ENCODE assay signal across 16 mouse cellular contexts in the genomic region with DNA sequence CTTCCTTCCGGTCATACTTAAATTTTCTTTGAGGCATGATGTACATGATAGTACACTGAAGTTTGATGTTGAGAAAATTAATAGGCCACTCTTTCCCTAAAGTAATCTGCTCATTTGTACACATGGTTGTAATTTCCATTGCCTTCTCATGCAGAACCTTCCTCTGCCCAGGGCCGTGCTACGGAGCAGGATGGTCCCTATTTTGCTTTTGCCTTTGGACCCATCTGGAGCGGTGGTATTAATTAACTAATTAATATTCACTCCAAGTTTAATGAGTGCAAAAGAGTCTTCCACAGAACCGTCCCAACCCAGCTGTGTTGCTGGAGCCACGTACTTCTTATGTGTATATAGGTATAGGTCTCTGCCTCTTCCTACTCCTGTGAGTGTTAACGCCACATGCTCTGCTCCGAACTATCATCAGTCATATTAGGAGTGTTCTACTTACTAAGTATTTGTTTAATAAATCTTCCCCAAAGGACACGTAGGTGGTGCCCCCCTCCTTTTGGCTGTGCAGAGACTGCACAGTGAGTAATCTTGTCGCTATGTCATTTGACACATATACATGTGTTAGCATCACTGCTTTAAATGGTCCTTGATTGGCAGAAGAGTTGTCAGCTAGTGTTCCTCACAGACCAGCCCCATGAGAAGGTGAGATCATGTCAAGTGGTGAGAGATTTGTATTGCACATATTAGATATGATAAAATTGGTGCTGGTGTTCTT. TPM values are rescaled to one million over a fixed set of nuclear protein-coding genes. Genes with fewer than 3 reads are reported as not detected.
DNase-seq lines count a peak whose midpoint lies in the region; ATAC-seq and TF ChIP-seq lines count a peak whose summit lies in the region.
"Had no signal": no experiment of that assay in that cellular context is flagged by ENCODE, and none has a peak within 500 bp of the region (broad histone marks: within the 10 kb centered on the region; RNA-seq: fewer than 3 reads in every experiment).

No protein-coding gene starts in this region.

- H3K27ac ChIP-seq in embryonic facial prominence, embryonic 12.5 days = no peak overlapping the region
- no peak overlapping the region for H3K27ac ChIP-seq in embryonic facial prominence, embryonic 10.5 days (replicated peaks)
- H3K27ac ChIP-seq in hindbrain, embryonic 12.5 days = no peak overlapping the region
- H3K27ac ChIP-seq in hindbrain, embryonic 11.5 days (ENCODE audit: low read depth, low read length) = no peak overlapping the region
- H3K27ac ChIP-seq in midbrain, embryonic 13.5 days = no peak overlapping the region
- no peak overlapping the region for H3K27ac ChIP-seq in midbrain, postnatal 0 days (ENCODE audit: low read depth, low read length)
- H3K27ac ChIP-seq in neural tube, embryonic 13.5 days (replicated peaks) = no peak overlapping the region
- H3K27ac ChIP-seq: limb, embryonic 15.5 days had no signal

- H3K27me3 ChIP-seq in embryonic facial prominence, embryonic 12.5 days = no peaks in the 10 kb centered on the region
- no peaks in the 10 kb centered on the region for H3K27me3 ChIP-seq in embryonic facial prominence, embryonic 10.5 days (replicated peaks; ENCODE audit: low read depth, poor library complexity, severe bottlenecking)
- no peaks in the 10 kb centered on the region for H3K27me3 ChIP-seq in hindbrain, embryonic 12.5 days
- no peaks in the 10 kb centered on the region for H3K27me3 ChIP-seq in hindbrain, embryonic 11.5 days (ENCODE audit: control insufficient read depth, insufficient read depth, low read length)
- H3K27me3 ChIP-seq in midbrain, embryonic 13.5 days = no peaks in the 10 kb centered on the region
- H3K27me3 ChIP-seq in midbrain, postnatal 0 days (ENCODE audit: insufficient read depth, low read length) = no peaks in the 10 kb centered on the region
- H3K27me3 ChIP-seq in neural tube, embryonic 13.5 days = no peaks in the 10 kb centered on the region
- H3K27me3 ChIP-seq: limb, embryonic 15.5 days had no signal

- no peak overlapping the region for H3K4me3 ChIP-seq in embryonic facial prominence, embryonic 12.5 days
- no peak overlapping the region for H3K4me3 ChIP-seq in embryonic facial prominence, embryonic 10.5 days
- no peak overlapping the region for H3K4me3 ChIP-seq in hindbrain, embryonic 12.5 days
- no peak overlapping the region for H3K4me3 ChIP-seq in hindbrain, embryonic 11.5 days (ENCODE audit: low read depth, low read length)
- no peak overlapping the region for H3K4me3 ChIP-seq in midbrain, embryonic 13.5 days (replicated peaks)
- no peak overlapping the region for H3K4me3 ChIP-seq in midbrain, postnatal 0 days (ENCODE audit: low read depth, low read length)
- no peak overlapping the region for H3K4me3 ChIP-seq in neural tube, embryonic 13.5 days
- H3K4me3 ChIP-seq: limb, embryonic 15.5 days had no signal

- ATAC-seq in embryonic facial prominence, embryonic 12.5 days (ENCODE audit: insufficient number of reproducible peaks, insufficient read depth, low FRiP score, low TSS enrichment) = peak; percentile 58
- ATAC-seq in hindbrain, embryonic 12.5 days (ENCODE audit: low FRiP score) = peak; percentile 79
- no peak for ATAC-seq in hindbrain, embryonic 11.5 days (ENCODE audit: low FRiP score)
- ATAC-seq in midbrain, embryonic 13.5 days = peak; percentile 58
- ATAC-seq in midbrain, postnatal 0 days (ENCODE audit: low FRiP score) = no peak
- ATAC-seq in neural tube, embryonic 13.5 days (ENCODE audit: low read depth) = peak; percentile 66
- no peak for ATAC-seq in activated CD4-positive, CD25-positive, alpha-beta regulatory T cell, adult 4 months

- H3K4me2 ChIP-seq in embryonic facial prominence, embryonic 12.5 days (replicated peaks) = no peak overlapping the region
- no peak overlapping the region for H3K4me2 ChIP-seq in hindbrain, embryonic 12.5 days (replicated peaks)
- H3K4me2 ChIP-seq in hindbrain, embryonic 11.5 days (replicated peaks; ENCODE audit: low read depth, low read length) = no peak overlapping the region
- H3K4me2 ChIP-seq in midbrain, embryonic 13.5 days (replicated peaks) = no peak overlapping the region
- H3K4me2 ChIP-seq in midbrain, postnatal 0 days (ENCODE audit: low read depth, low read length, poor library complexity, severe bottlenecking) = no peak overlapping the region
- no peak overlapping the region for H3K4me2 ChIP-seq in neural tube, embryonic 13.5 days
- H3K4me2 ChIP-seq: limb, embryonic 15.5 days had no signal

- H3K9me3 ChIP-seq in embryonic facial prominence, embryonic 12.5 days = no peaks in the 10 kb centered on the region
- no peaks in the 10 kb centered on the region for H3K9me3 ChIP-seq in embryonic facial prominence, embryonic 10.5 days
- H3K9me3 ChIP-seq in hindbrain, embryonic 12.5 days (replicated peaks) = no peaks in the 10 kb centered on the region
- H3K9me3 ChIP-seq in hindbrain, embryonic 11.5 days (ENCODE audit: control insufficient read depth, low read length) = no peaks in the 10 kb centered on the region
- H3K9me3 ChIP-seq in midbrain, embryonic 13.5 days = no peaks in the 10 kb centered on the region
- no peaks in the 10 kb centered on the region for H3K9me3 ChIP-seq in midbrain, postnatal 0 days (ENCODE audit: low read length)
- H3K9me3 ChIP-seq in neural tube, embryonic 13.5 days = no peaks in the 10 kb centered on the region
- H3K9me3 ChIP-seq: limb, embryonic 15.5 days had no signal

- H3K36me3 ChIP-seq in embryonic facial prominence, embryonic 12.5 days = no peaks in the 10 kb centered on the region
- no peaks in the 10 kb centered on the region for H3K36me3 ChIP-seq in embryonic facial prominence, embryonic 10.5 days (replicated peaks)
- H3K36me3 ChIP-seq in hindbrain, embryonic 12.5 days = no peaks in the 10 kb centered on the region
- H3K36me3 ChIP-seq in hindbrain, embryonic 11.5 days (ENCODE audit: control insufficient read depth, insufficient read depth, low read length) = no peaks in the 10 kb centered on the region
- no peaks in the 10 kb centered on the region for H3K36me3 ChIP-seq in midbrain, embryonic 13.5 days
- no peaks in the 10 kb centered on the region for H3K36me3 ChIP-seq in midbrain, postnatal 0 days (ENCODE audit: insufficient read depth, low read length)
- no peaks in the 10 kb centered on the region for H3K36me3 ChIP-seq in neural tube, embryonic 13.5 days
- H3K36me3 ChIP-seq: limb, embryonic 15.5 days had no signal

- 71% methylated on average over 10 of the region's 10 CpGs for WGBS in embryonic facial prominence, embryonic 12.5 days
- 76% methylated on average over 10 of the region's 10 CpGs for WGBS in embryonic facial prominence, embryonic 10.5 days
- WGBS in hindbrain, embryonic 12.5 days = 73% methylated on average over 10 of the region's 10 CpGs
- WGBS in hindbrain, embryonic 11.5 days = 84% methylated on average over 10 of the region's 10 CpGs
- 84% methylated on average over 10 of the region's 10 CpGs for WGBS in midbrain, embryonic 13.5 days
- 85% methylated on average over 10 of the region's 10 CpGs for WGBS in midbrain, postnatal 0 days
- WGBS in neural tube, embryonic 13.5 days = 48% methylated on average over 10 of the region's 10 CpGs

- TF ChIP-seq CTCF in midbrain, postnatal 0 days (IDR thresholded peaks at IDR 0.05) = no peak

- H3K4me1 ChIP-seq in embryonic facial prominence, embryonic 12.5 days = no peaks in the 10 kb centered on the region
- peaks cover 10% of the 10 kb centered on the region for H3K4me1 ChIP-seq in embryonic facial prominence, embryonic 10.5 days
- H3K4me1 ChIP-seq in hindbrain, embryonic 12.5 days = no peaks in the 10 kb centered on the region
- no peaks in the 10 kb centered on the region for H3K4me1 ChIP-seq in hindbrain, embryonic 11.5 days (replicated peaks; ENCODE audit: control insufficient read depth, insufficient read depth, low read length)
- H3K4me1 ChIP-seq in midbrain, embryonic 13.5 days (replicated peaks) = peaks cover 7% of the 10 kb centered on the region; the same call in 1 of the 2 replicates
- H3K4me1 ChIP-seq in midbrain, postnatal 0 days (ENCODE audit: insufficient read depth, low read length) = 0 out of 2 replicates have a peak, but pooled peaks cover 5% of the 10 kb centered on the region
- H3K4me1 ChIP-seq in neural tube, embryonic 13.5 days (replicated peaks) = peaks cover 28% of the 10 kb centered on the region

- no peak overlapping the region for H3K9ac ChIP-seq in embryonic facial prominence, embryonic 12.5 days
- no peak overlapping the region for H3K9ac ChIP-seq in hindbrain, embryonic 12.5 days
- H3K9ac ChIP-seq in hindbrain, embryonic 11.5 days (ENCODE audit: low read depth, low read length) = no peak overlapping the region
- no peak overlapping the region for H3K9ac ChIP-seq in midbrain, embryonic 13.5 days (replicated peaks)
- H3K9ac ChIP-seq in midbrain, postnatal 0 days (replicated peaks; ENCODE audit: low read length, poor library complexity, severe bottlenecking) = no peak overlapping the region
- H3K9ac ChIP-seq in neural tube, embryonic 13.5 days = no peak overlapping the region
- H3K9ac ChIP-seq: limb, embryonic 15.5 days had no signal

- no peak for DNase-seq in embryonic facial prominence, embryonic 10.5 days (ENCODE audit: low spot score)
- DNase-seq in hindbrain, embryonic 11.5 days (ENCODE audit: low spot score) = no peak
- no peak for DNase-seq in midbrain, postnatal 0 days (ENCODE audit: low spot score)
- DNase-seq: adrenal gland, postnatal 25 days; cerebellum, adult 9-11 months; gastrocnemius, postnatal 36 days; kidney, adult 18-20 months; lung, adult 2 months; right cerebral cortex, postnatal 14 days; thymus, postnatal 4 days had no signal

RNA-seq across cellular contexts. Expression of gene Cers6, which starts 34.0 kb away (rescaled TPM):
- 31.4 and 32.5 TPM in 2 replicates for polyA plus RNA-seq in embryonic facial prominence, embryonic 12.5 days (2016; fragmentation: Nextera tagmentation; extraction: Ambion mirVana)
- 28.4 and 28.8 TPM in 2 replicates for polyA plus RNA-seq in embryonic facial prominence, embryonic 10.5 days (2016; fragmentation: Nextera tagmentation; extraction: Ambion mirVana)
- polyA plus RNA-seq in hindbrain, embryonic 12.5 days (2016; fragmentation: Nextera tagmentation; extraction: Ambion mirVana) = 61.2 and 80.7 TPM in 2 replicates
- polyA plus RNA-seq in hindbrain, embryonic 11.5 days (2014; fragmentation: Nextera tagmentation; extraction: Ambion mirVana) = 62.3 and 77.0 TPM in 2 replicates
- 47.1 and 54.5 TPM in 2 replicates for polyA plus RNA-seq in midbrain, embryonic 13.5 days (2015; fragmentation: Nextera tagmentation; extraction: Ambion mirVana)
- 57.1 and 71.0 TPM in 2 replicates for total RNA-seq in midbrain, postnatal 0 days (2014; rRNA removed)
- 24.9 and 29.8 TPM in 2 replicates for polyA plus RNA-seq in midbrain, postnatal 0 days (2015; fragmentation: Nextera tagmentation; extraction: Ambion mirVana)
- 60.2 and 60.3 TPM in 2 replicates for polyA plus RNA-seq in neural tube, embryonic 13.5 days (2015; fragmentation: Nextera tagmentation; extraction: Ambion mirVana)
- polyA plus RNA-seq in activated CD4-positive, CD25-positive, alpha-beta regulatory T cell, adult 4 months (2017; shearing (Covaris generic)) = 1 to 10 TPM; 1.7 to 4.2 TPM

Comparison
In these comparisons a context has a peak if more than half of its experiments do, and no peak if none do; other contexts are left out.
1. ATAC-seq: peak in embryonic facial prominence, embryonic 12.5 days (single experiment), hindbrain, embryonic 12.5 days (single experiment), midbrain, embryonic 13.5 days (single experiment) and neural tube, embryonic 13.5 days (single experiment); none in hindbrain, embryonic 11.5 days (single experiment), midbrain, postnatal 0 days (single experiment) and activated CD4-positive, CD25-positive, alpha-beta regulatory T cell, adult 4 months (single experiment).